Mouse (Mus musculus) forebrain, embryonic 13.5 days (tissue): ENCODE data around the gene Gmcl1. TPM values are rescaled to one million over a fixed set of nuclear protein-coding genes. Genes with fewer than 3 reads are reported as not detected.

Experiments used
- ATAC-seq: fragments of 200-750 bp; cut with Nextera tagmentation; 2 replicates; pipeline ENCODE4 v1.8.0; 2017
- H3K27ac ChIP-seq: fragments of 300-500 bp; sonication (generic); 2 replicates; pipeline ENCODE4 v1.5.1; 2015; ENCODE audit warnings: inconsistent platforms, mild to moderate bottlenecking, moderate library complexity
- H3K27me3 ChIP-seq: fragments of 300-500 bp; sonication (generic); 2 replicates; pipeline ENCODE4 v1.6.1; 2015; ENCODE audit warnings: mild to moderate bottlenecking, inconsistent platforms
- H3K36me3 ChIP-seq: fragments of 300-500 bp; sonication (generic); 2 replicates; pipeline ENCODE4 v1.6.1; 2015; ENCODE audit warnings: mild to moderate bottlenecking, inconsistent platforms; ENCODE audit not compliant: poor library complexity, severe bottlenecking
- H3K4me1 ChIP-seq: fragments of 300-500 bp; sonication (generic); 2 replicates; pipeline ENCODE4 v1.6.1; 2015; ENCODE audit warnings: inconsistent platforms
- H3K4me2 ChIP-seq: fragments of 300-500 bp; sonication (generic); 2 replicates; pipeline ENCODE4 v1.6.1; 2015; ENCODE audit warnings: inconsistent platforms, mild to moderate bottlenecking, moderate library complexity
- H3K4me3 ChIP-seq: fragments of 300-500 bp; sonication (generic); 2 replicates; pipeline ENCODE4 v1.5.1; 2015; ENCODE audit warnings: mild to moderate bottlenecking, inconsistent platforms
- H3K9ac ChIP-seq: fragments of 300-500 bp; sonication (generic); 2 replicates; pipeline ENCODE4 v1.6.1; 2015; ENCODE audit warnings: mild to moderate bottlenecking, inconsistent platforms
- H3K9me3 ChIP-seq: fragments of 300-500 bp; sonication (generic); replicated peaks from 2 replicates; pipeline ENCODE4 v1.6.1; 2016; ENCODE audit warnings: inconsistent platforms
- WGBS: fragments of 180-500 bp; shearing (Covaris S2); methylation state at CpG from one replicate; pipeline ENCODE4 v1.1.7; 2015; 5-methylcytosine and 5-hydroxymethylcytosine counted together
- polyA plus RNA-seq: library from polyadenylated mRNA; unstranded; fragments of >200 nt; fragmentation: Nextera tagmentation; extraction: Ambion mirVana; gene quantifications from 2 replicates; pipeline ENCODE4 v1.2.1, GENCODE M21; 2015

The Gmcl1 gene
- polyA plus RNA-seq, 1 experiment from 2014 or later: 42.5 TPM

- H3K9ac ChIP-seq: no peak overlapping the region
- WGBS: 89% methylated on average over 4 of the region's 4 CpGs
- H3K27me3 ChIP-seq: no peaks in the 10 kb centered on the region
- no peak overlapping the region for H3K27ac ChIP-seq
- H3K4me3 ChIP-seq: no peak overlapping the region
- no peak overlapping the region for H3K4me2 ChIP-seq
- no peak for ATAC-seq
- no peaks in the 10 kb centered on the region for H3K4me1 ChIP-seq
- H3K9me3 ChIP-seq: no peaks in the 10 kb centered on the region
- H3K36me3 ChIP-seq: no peaks in the 10 kb centered on the region
Observed at GRCm38 (mm10) chr6:86768186-86768776, 35.1 kb upstream of the Gmcl1 start.

GRCm38 (mm10) chr6:86767465-86767864, 34.3 kb upstream of the Gmcl1 start:
- Histone ChIP-seq H3K4me2 (no peak overlapping the region), H3K9ac (no peak overlapping the region), H3K27me3 (no peaks in the 10 kb centered on the region), H3K27ac (no peak overlapping the region), H3K4me1 (no peaks in the 10 kb centered on the region), H3K36me3 (no peaks in the 10 kb centered on the region), H3K9me3 (no peaks in the 10 kb centered on the region), H3K4me3 (no peak overlapping the region)
- 83% methylated on average over 3 of the region's 3 CpGs for WGBS
- no peak for ATAC-seq

GRCm38 (mm10) chr6:86765637-86766059, 32.5 kb upstream of the Gmcl1 start:
- no peak for ATAC-seq
- no peak overlapping the region for H3K9ac ChIP-seq
- WGBS: 80% methylated on average over 6 of the region's 6 CpGs

DNA sequence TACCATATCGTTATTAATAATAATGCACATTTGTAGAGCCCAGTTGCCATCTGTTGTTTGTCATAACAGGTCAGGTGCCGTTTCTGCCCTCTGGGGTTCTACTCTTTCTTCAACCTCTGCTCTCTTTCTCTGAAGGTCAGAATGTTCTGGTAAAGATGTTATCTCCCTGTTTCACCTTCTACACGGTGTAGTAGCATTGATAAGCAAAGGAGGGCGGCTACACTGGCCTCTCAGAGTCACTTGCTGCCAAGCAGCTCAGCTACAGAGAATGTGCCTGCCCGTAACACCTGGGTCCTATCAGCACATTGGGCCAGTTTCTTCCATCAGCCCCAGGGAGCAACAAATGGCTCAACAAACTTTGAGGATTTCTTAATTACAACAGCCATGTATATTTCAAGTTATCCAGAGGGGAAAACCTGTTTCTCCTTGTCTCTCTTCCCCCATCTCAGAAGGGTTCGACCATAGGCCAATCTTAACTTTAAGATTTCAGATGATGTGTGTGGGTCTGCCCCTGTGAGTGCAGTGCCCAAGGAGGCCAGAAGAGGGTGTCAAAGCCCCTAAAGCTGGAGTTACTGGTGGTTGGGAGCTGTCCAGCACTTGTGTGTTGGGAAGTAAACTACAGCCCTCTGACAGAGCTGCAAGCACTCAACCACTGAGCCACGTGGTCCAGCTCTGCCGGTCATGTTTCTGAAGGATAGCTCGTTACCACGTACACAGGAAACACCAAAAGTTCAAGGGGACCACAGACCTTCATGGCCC, 21.1 kb upstream of the Gmcl1 start:
- 95% methylated on average over 10 of the region's 10 CpGs for WGBS
- no peak overlapping the region for H3K9ac ChIP-seq
- no peak for ATAC-seq

More at GRCm38 (mm10) chr6:86765637-86766059, 32.5 kb upstream of the Gmcl1 start:
- Histone ChIP-seq H3K4me3 (no peak overlapping the region), H3K36me3 (no peaks in the 10 kb centered on the region), H3K4me2 (no peak overlapping the region), H3K27me3 (no peaks in the 10 kb centered on the region), H3K9me3 (no peaks in the 10 kb centered on the region), H3K4me1 (no peaks in the 10 kb centered on the region), H3K27ac (no peak overlapping the region)

DNA sequence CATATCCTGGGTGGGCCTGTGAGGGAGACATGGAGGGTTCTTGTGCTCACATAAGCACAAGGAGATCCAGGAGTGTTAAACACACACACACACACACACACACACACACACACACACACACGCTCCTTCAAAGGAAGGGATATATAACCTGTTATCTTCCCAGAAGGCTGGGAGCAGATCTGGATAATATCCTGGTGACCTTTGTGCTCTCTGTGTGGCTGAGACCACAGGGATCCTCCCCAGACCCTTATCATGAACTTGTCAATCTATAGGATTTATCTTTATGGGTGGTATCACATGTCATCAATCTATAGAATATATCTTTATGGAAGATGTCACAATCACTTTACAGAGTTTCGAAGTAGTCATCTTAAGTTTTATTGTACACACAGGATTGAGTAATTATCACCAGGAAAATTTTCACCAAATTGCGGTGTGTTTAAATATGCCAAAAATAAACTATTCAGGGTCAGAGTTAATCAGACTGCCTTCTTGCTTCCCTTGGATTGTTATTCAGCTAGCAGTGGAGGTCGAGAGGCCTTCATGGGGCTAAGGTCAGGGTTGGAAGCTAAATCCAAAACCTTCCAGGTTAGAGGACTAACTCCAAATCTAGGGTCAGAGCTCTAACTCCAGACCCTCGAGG, 19.8 kb upstream of the Gmcl1 start:
- no peak overlapping the region for H3K9ac ChIP-seq
- no peak overlapping the region for H3K27ac ChIP-seq
- H3K4me1 ChIP-seq: no peaks in the 10 kb centered on the region
- no peaks in the 10 kb centered on the region for H3K9me3 ChIP-seq
- no peaks in the 10 kb centered on the region for H3K27me3 ChIP-seq
- no peak overlapping the region for H3K4me3 ChIP-seq
- 88% methylated on average over 5 of the region's 5 CpGs for WGBS
- no peak overlapping the region for H3K4me2 ChIP-seq
- H3K36me3 ChIP-seq: no peaks in the 10 kb centered on the region
- ATAC-seq: no peak

More for the DNA sequence above, 21.1 kb upstream of the Gmcl1 start:
- Histone ChIP-seq H3K27me3 (no peaks in the 10 kb centered on the region), H3K27ac (no peak overlapping the region), H3K4me3 (no peak overlapping the region), H3K9me3 (no peaks in the 10 kb centered on the region), H3K4me1 (no peaks in the 10 kb centered on the region), H3K4me2 (no peak overlapping the region), H3K36me3 (no peaks in the 10 kb centered on the region)

DNA sequence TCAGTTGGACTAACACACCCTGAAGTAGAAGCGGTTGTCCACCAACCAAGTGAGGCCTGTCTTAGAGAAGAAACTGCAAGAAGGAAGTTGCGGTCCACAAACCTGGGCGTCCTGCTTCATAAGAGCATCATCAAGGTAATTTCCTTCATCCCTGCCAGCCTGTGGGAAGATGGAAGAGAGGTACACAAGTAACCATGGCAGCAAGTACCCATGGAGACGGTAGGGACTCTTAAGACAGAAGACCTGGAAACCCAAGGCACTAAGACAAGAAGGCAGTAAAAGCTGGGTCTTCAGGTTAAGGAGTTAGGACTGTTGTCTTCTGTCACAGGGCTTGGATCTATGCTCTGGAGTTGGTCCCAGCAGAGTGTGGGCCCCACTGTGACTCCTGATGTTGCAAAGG, 17.8 kb upstream of the Gmcl1 start:
- 93% methylated on average over 4 of the region's 4 CpGs for WGBS
- H3K4me2 ChIP-seq: no peak overlapping the region
- H3K9me3 ChIP-seq: no peaks in the 10 kb centered on the region
- no peak overlapping the region for H3K27ac ChIP-seq
- no peak overlapping the region for H3K9ac ChIP-seq
- H3K4me1 ChIP-seq: no peaks in the 10 kb centered on the region
- H3K27me3 ChIP-seq: no peaks in the 10 kb centered on the region
- no peak for ATAC-seq
- no peaks in the 10 kb centered on the region for H3K36me3 ChIP-seq
- H3K4me3 ChIP-seq: no peak overlapping the region

DNA sequence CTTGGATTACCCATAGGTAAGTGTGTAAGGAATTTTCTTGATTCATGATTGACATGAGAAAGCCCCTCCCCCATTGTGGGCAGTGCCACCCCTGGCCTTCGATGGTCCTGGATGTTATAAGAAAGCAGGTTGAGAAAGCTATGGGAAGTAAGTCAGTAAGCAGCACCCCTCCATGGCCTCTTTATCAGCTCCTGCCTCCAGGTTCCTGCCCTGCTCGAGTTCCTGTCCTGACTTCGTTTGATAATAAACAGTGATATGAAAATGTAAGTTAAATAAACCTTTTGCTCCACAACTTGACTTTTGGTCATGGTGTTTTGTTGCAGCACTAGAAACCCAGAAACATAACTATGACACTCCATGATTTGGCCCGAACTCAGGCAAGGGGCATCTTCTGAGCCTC, 16.6 kb upstream of the Gmcl1 start:
- no peak overlapping the region for H3K27ac ChIP-seq
- ATAC-seq: no peak
- WGBS: 81% methylated on average over 4 of the region's 4 CpGs
- H3K4me2 ChIP-seq: no peak overlapping the region
- no peak overlapping the region for H3K9ac ChIP-seq
- H3K36me3 ChIP-seq: no peaks in the 10 kb centered on the region
- no peaks in the 10 kb centered on the region for H3K27me3 ChIP-seq
- no peaks in the 10 kb centered on the region for H3K9me3 ChIP-seq
- H3K4me1 ChIP-seq: no peaks in the 10 kb centered on the region
- no peak overlapping the region for H3K4me3 ChIP-seq

DNA sequence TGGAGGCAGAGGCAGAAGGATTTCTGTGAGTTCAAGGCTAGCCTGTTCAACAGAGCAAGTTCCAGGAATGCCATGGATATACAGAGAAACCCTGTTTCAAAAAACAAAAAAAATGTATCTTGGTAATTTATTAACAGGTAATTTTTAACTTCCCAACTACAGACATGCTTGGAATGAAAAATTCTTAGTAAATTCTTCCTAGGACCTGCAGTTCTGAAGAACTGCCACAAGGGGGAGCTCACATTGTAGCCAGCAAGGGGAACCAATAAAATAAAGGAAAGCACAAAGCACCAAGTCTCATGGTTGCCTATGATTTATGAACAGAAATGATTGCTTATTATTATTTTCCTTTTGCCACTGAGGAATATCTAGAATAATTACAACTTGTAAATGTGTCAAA, 14.0 kb upstream of the Gmcl1 start:
- Histone ChIP-seq H3K4me1 (no peaks in the 10 kb centered on the region), H3K9me3 (no peaks in the 10 kb centered on the region), H3K36me3 (no peaks in the 10 kb centered on the region), H3K27me3 (no peaks in the 10 kb centered on the region), H3K4me3 (no peak overlapping the region), H3K4me2 (no peak overlapping the region), H3K27ac (no peak overlapping the region), H3K9ac (no peak overlapping the region)
- ATAC-seq: no peak

GRCm38 (mm10) chr6:86740652-86741051, 7.5 kb upstream of the Gmcl1 start:
- H3K4me2 ChIP-seq: no peak overlapping the region
- H3K36me3 ChIP-seq: no peaks in the 10 kb centered on the region
- no peak overlapping the region for H3K27ac ChIP-seq
- no peaks in the 10 kb centered on the region for H3K4me1 ChIP-seq
- H3K4me3 ChIP-seq: no peak overlapping the region
- ATAC-seq: no peak
- no peaks in the 10 kb centered on the region for H3K9me3 ChIP-seq
- H3K9ac ChIP-seq: no peak overlapping the region
- H3K27me3 ChIP-seq: no peaks in the 10 kb centered on the region
- WGBS: 42% methylated on average over 3 of the region's 3 CpGs

DNA sequence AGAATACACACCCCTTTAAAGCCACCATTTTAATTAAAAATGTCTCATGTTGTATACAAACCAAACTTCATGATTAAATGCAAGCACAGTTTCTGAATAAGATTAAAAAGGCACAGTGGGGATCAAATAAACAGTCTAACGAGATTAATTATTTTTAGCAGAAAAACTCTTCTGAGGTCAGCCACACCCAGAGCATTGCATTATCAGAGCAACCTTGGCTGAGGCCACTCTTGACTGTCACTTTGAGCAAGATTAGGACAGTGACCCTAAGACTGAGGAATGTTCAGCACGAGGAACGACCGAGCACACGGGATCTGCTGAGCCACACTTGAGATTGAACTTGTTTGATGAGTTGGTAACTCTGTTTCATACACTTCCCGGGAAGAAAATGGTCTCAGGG, 3.6 kb upstream of the Gmcl1 start:
- no peak overlapping the region for H3K27ac ChIP-seq

DNA sequence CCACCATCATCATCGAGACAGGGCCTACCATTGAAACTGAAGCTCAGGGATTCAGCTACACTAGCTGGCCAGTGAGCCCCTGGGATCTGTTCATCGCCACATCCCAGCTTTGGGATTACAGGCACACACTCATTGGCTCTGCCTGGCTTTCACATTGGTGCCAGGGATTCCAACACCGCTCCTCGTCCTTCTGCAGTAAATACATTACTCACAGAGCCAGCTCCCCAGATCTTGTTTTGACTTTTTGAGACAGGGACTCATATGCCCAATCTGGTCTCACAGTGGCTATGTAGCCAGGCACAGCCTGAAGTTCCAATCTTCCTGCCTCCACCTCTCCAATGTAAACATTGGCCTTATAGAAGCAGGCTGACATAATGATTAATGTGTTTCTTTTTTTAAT, 3.1 kb upstream of the Gmcl1 start:
- Histone ChIP-seq H3K27me3 (no peaks in the 10 kb centered on the region), H3K36me3 (no peaks in the 10 kb centered on the region), H3K27ac (no peak overlapping the region), H3K9me3 (no peaks in the 10 kb centered on the region), H3K9ac (no peak overlapping the region), H3K4me2 (no peak overlapping the region), H3K4me1 (peaks cover 17% of the 10 kb centered on the region), H3K4me3 (no peak overlapping the region)
- ATAC-seq: no peak
- WGBS: 74% methylated on average over 4 of the region's 4 CpGs

More for the DNA sequence above, 3.6 kb upstream of the Gmcl1 start:
- no peak overlapping the region for H3K4me2 ChIP-seq
- H3K9me3 ChIP-seq: no peaks in the 10 kb centered on the region
- no peaks in the 10 kb centered on the region for H3K27me3 ChIP-seq
- H3K36me3 ChIP-seq: no peaks in the 10 kb centered on the region
- WGBS: 75% methylated on average over 6 of the region's 6 CpGs
- peaks cover 14% of the 10 kb centered on the region for H3K4me1 ChIP-seq
- H3K4me3 ChIP-seq: no peak overlapping the region
- ATAC-seq: no peak
- no peak overlapping the region; the same call in 1 of the 2 replicates for H3K9ac ChIP-seq
